9 mouse cellular contexts compared by ENCODE assay signal in the genomic region with DNA sequence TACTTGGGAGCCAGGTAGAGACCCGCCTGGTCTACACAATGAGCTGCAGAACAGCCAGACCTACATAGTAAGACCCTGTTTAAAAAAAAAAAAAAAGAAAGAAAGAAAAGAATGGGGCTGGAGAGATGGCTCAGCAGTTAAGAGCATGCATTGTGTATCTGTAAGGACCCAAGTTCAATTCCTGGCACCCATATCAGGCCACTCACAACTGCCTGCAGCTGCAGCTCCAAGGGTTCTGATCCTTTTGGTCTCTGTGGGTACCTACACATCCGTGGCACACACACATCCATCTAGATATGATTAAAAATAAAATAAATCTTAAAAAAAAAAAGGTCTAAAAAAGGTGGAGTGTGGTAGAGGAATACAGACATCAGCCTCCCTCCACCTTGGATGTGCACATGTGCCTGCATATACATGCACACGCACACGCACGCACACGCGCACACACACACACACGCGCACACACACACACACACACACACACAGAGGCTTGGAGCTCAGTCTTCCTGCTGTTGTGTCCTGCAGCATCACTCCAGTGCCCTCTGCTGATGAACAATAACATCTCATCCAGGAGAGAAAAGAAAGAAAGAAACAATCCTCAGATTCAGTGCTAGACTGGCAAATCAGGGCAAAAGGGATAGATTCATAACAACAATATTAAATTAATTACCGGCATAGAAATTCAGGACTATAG. TPM values are rescaled to one million over a fixed set of nuclear protein-coding genes. Genes with fewer than 3 reads are reported as not detected.
A peak's percentile ranks its signal among the peaks of the same experiment; 100 is the strongest.
DNase-seq lines count a peak whose midpoint lies in the region; ATAC-seq and TF ChIP-seq lines count a peak whose summit lies in the region.
"Had no signal": no experiment of that assay in that cellular context is flagged by ENCODE, and none has a peak within 500 bp of the region (broad histone marks: within the 10 kb centered on the region; RNA-seq: fewer than 3 reads in every experiment).

No protein-coding gene starts in this region.

- TF ChIP-seq CTCF in kidney, postnatal 0 days (IDR thresholded peaks at IDR 0.05; ENCODE audit: low read depth) = peak; percentile 55; the same call in 1 of the 2 replicates
- TF ChIP-seq CTCF in thymus, adult 2 months (IDR thresholded peaks at IDR 0.05; ENCODE audit: borderline replicate concordance, control insufficient read depth, extremely low read depth, insufficient read depth, low read length, poor library complexity) = no peak

- H3K4me1 ChIP-seq in kidney, postnatal 0 days (replicated peaks; ENCODE audit: insufficient read depth, low read length) = no peaks in the 10 kb centered on the region
- H3K4me1 ChIP-seq in kidney, embryonic 16.5 days (ENCODE audit: insufficient read depth, low read length) = no peaks in the 10 kb centered on the region
- no peaks in the 10 kb centered on the region for H3K4me1 ChIP-seq in thymus, adult 2 months (replicated peaks; ENCODE audit: control insufficient read depth, insufficient read depth, low read length)
- H3K4me1 ChIP-seq: heart, embryonic 13.5 days had no signal

- H3K27ac ChIP-seq in kidney, postnatal 0 days = no peak overlapping the region
- H3K27ac ChIP-seq in kidney, embryonic 16.5 days (ENCODE audit: low read length) = no peak overlapping the region
- no peak overlapping the region for H3K27ac ChIP-seq in thymus, adult 2 months (ENCODE audit: control insufficient read depth, insufficient read depth, low read length)
- H3K27ac ChIP-seq: heart, embryonic 13.5 days had no signal

- no peaks in the 10 kb centered on the region for H3K27me3 ChIP-seq in kidney, postnatal 0 days (ENCODE audit: insufficient read depth, low read length)
- H3K27me3 ChIP-seq in kidney, embryonic 16.5 days (ENCODE audit: insufficient read depth, low read length) = no peaks in the 10 kb centered on the region
- H3K27me3 ChIP-seq in thymus, adult 2 months (ENCODE audit: control insufficient read depth, insufficient read depth, low read length) = no peaks in the 10 kb centered on the region
- H3K27me3 ChIP-seq: heart, embryonic 13.5 days had no signal

- no peak overlapping the region for H3K4me2 ChIP-seq in kidney, postnatal 0 days (ENCODE audit: low read length)
- no peak overlapping the region for H3K4me2 ChIP-seq in kidney, embryonic 16.5 days (replicated peaks; ENCODE audit: low read depth, low read length)
- H3K4me2 ChIP-seq: heart, embryonic 13.5 days had no signal

- peak; percentile 9 for DNase-seq in adrenal gland, postnatal 14 days
- DNase-seq in adrenal gland, adult (ENCODE audit: inconsistent age in 2 of 2, low spot score in 1 of 2) = no peak
- peak; percentile 21 for DNase-seq in kidney, postnatal 0 days (ENCODE audit: low spot score)
- DNase-seq in thymus, postnatal 0 days (ENCODE audit: low spot score) = peak; percentile 53
- no peak for DNase-seq in thymus, adult 2 months
- DNase-seq in thymus, postnatal 4 days = peak; percentile 50
- no peak for DNase-seq in gastrocnemius, postnatal 4 days (ENCODE audit: low spot score in 2 of 2)

- TF ChIP-seq POLR2A in thymus, adult 2 months (IDR thresholded peaks at IDR 0.05; ENCODE audit: control insufficient read depth, extremely low read depth, insufficient read depth, low read length, poor library complexity) = no peak

- H3K9ac ChIP-seq in kidney, postnatal 0 days (ENCODE audit: low read depth, low read length) = no peak overlapping the region
- H3K9ac ChIP-seq in kidney, embryonic 16.5 days (replicated peaks; ENCODE audit: low read length) = no peak overlapping the region
- H3K9ac ChIP-seq: heart, embryonic 13.5 days had no signal

- no peak overlapping the region for H3K4me3 ChIP-seq in kidney, postnatal 0 days (replicated peaks; ENCODE audit: low read depth, low read length)
- H3K4me3 ChIP-seq in kidney, embryonic 16.5 days (ENCODE audit: low read length) = no peak overlapping the region
- no peak overlapping the region for H3K4me3 ChIP-seq in thymus, adult 2 months (ENCODE audit: control insufficient read depth, insufficient read depth, low read length)
- H3K4me3 ChIP-seq: heart, embryonic 13.5 days had no signal

- no peaks in the 10 kb centered on the region for H3K36me3 ChIP-seq in kidney, postnatal 0 days (ENCODE audit: insufficient read depth, low read length)
- H3K36me3 ChIP-seq in kidney, embryonic 16.5 days (ENCODE audit: insufficient read depth, low read length) = no peaks in the 10 kb centered on the region
- no peaks in the 10 kb centered on the region for H3K36me3 ChIP-seq in thymus, adult 2 months (ENCODE audit: control insufficient read depth, insufficient read depth, low read length)
- H3K36me3 ChIP-seq: heart, embryonic 13.5 days had no signal

- no peaks in the 10 kb centered on the region for H3K9me3 ChIP-seq in kidney, postnatal 0 days (replicated peaks; ENCODE audit: low read length)
- H3K9me3 ChIP-seq in kidney, embryonic 16.5 days (ENCODE audit: low read length) = no peaks in the 10 kb centered on the region
- H3K9me3 ChIP-seq: heart, embryonic 13.5 days had no signal

- 89% methylated on average over 10 of the region's 10 CpGs for WGBS in kidney, postnatal 0 days
- 89% methylated on average over 10 of the region's 10 CpGs for WGBS in kidney, embryonic 16.5 days
- 86% methylated on average over 10 of the region's 10 CpGs for WGBS in thymus, adult 2 months

- no peak for ATAC-seq in kidney, postnatal 0 days (replicated peaks; ENCODE audit: low FRiP score, low read depth)
- no peak for ATAC-seq in kidney, embryonic 16.5 days (ENCODE audit: low FRiP score, low TSS enrichment)

RNA-seq across cellular contexts. Expression of gene Ccdc171, which starts 10.2 kb away (rescaled TPM):
- total RNA-seq in adrenal gland, postnatal 14 days (2021) = 1.9 TPM in 2 replicates
- polyA plus RNA-seq in kidney, postnatal 0 days (2015; fragmentation: Nextera tagmentation; extraction: Ambion mirVana) = 2.4 and 2.5 TPM in 2 replicates
- polyA plus RNA-seq in kidney, embryonic 16.5 days (2015; fragmentation: Nextera tagmentation; extraction: Ambion mirVana) = 3.7 and 4.3 TPM in 2 replicates
- 5.7 and 6.2 TPM in 2 replicates for polyA plus RNA-seq in thymus, postnatal 0 days (2015; fragmentation: Nextera tagmentation; extraction: Ambion mirVana)
- polyA plus RNA-seq in thymus, adult 2 months (2012; rRNA removed) = 2.2 and 3.2 TPM in 2 replicates
- 1 to 10 TPM; 1.9 to 2.1 TPM for total RNA-seq in gastrocnemius, postnatal 4 days (2021)

RNA-seq across cellular contexts. Expression of gene Psip1, which starts 28.9 kb away (rescaled TPM):
- total RNA-seq in adrenal gland, postnatal 14 days (2021) = 61.0 and 61.9 TPM in 2 replicates
- 104 and 105 TPM in 2 replicates for polyA plus RNA-seq in kidney, postnatal 0 days (2015; fragmentation: Nextera tagmentation; extraction: Ambion mirVana)
- polyA plus RNA-seq in kidney, embryonic 16.5 days (2015; fragmentation: Nextera tagmentation; extraction: Ambion mirVana) = 109 and 128 TPM in 2 replicates
- polyA plus RNA-seq in thymus, postnatal 0 days (2015; fragmentation: Nextera tagmentation; extraction: Ambion mirVana) = 146 and 147 TPM in 2 replicates
- 72.0 and 118 TPM in 2 replicates for polyA plus RNA-seq in thymus, adult 2 months (2012; rRNA removed)
- 10 to 100 TPM; 53.5 to 55.0 TPM for total RNA-seq in gastrocnemius, postnatal 4 days (2021)

Comparison
In these comparisons a context has a peak if more than half of its experiments do, and no peak if none do; other contexts are left out.
1. DNase-seq: peak in adrenal gland, postnatal 14 days (single experiment), kidney, postnatal 0 days (single experiment), thymus, postnatal 0 days (single experiment) and thymus, postnatal 4 days (single experiment); none in adrenal gland, adult (0 of 2), thymus, adult 2 months (single experiment) and gastrocnemius, postnatal 4 days (0 of 2).